Mouse (Mus musculus) adrenal gland, adult (tissue): ENCODE measurements around the gene Tab2.
"Not testable (repeated sequence)": the region's sequence is repeated elsewhere in the genome, so short reads cannot be mapped to it uniquely, and the experiment has no call there.

Source experiments
- DNase-seq, 2 experiments: peaks; one replicate each; pipeline ENCODE4 v3.0.0; 2022 to 2023; ENCODE audit warnings: low spot score in 1 of 2; ENCODE audit not compliant: inconsistent age in 2 of 2

Gene Tab2

GRCm38 (mm10) chr10:7900719-7901627 lies 55.1 kb downstream of the Tab2 start:
- peak in 1 of 2 experiments; percentile 15 for DNase-seq

DNA sequence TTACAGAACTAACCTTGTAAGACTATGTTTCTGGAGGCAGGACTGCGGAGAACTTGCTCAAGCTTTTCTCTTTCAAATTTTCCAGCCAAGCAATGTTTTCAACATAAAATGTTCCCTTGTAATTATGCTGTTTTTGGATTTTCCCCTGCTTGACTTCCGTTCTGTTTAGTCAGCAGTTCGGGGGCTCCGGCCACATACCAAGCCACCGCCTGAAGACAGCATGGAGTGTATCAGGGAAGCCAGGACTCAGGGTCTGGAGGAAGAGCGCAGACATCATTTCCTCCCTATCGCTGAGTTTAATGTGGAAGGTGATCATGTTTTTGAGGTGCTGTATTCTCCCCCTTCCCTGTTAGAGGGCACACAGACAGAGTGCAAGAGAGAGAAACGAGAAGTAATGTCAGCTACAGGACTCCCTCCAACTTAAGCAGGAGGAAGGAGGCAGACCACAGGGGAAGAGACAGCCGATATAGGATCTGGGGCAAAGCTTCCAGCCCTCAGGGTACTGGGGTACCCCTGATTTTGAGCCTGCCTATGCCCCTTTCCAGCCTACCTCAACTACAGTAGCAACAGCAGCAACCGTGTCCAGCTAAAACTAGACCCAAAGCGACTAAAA lies 67.7 kb downstream of the Tab2 start:
- peak in 1 of 2 experiments; percentile 16 for DNase-seq

GRCm38 (mm10) chr10:7883524-7883923 lies 72.5 kb downstream of the Tab2 start:
- DNase-seq = peak; percentile 69 to 91

GRCm38 (mm10) chr10:7881971-7882370 lies 74.1 kb downstream of the Tab2 start:
- DNase-seq = no peak

DNA sequence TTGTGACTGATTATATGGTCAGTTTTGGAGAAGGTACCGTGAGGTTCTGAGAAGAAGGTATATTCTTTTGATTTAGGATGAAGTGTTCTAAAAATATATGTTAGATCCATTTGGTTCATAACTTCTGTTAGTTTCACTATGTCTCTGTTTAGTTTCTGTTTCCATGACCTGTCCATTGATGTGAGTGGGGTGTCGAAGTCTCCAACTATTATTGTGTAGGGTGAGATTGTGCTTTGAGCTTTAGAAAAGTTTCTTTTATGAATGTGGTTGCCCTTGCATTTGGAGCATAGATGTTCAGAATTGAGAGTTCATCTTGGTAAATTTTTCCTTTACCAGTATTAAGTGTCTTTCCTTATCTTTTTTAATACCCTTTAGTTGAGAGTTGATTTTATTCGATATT lies 75.7 kb downstream of the Tab2 start:
- DNase-seq = not testable (repeated sequence)

GRCm38 (mm10) chr10:7874194-7874593 lies 81.8 kb downstream of the Tab2 start:
- DNase-seq = no peak

- DNase-seq = no peak
Observed at GRCm38 (mm10) chr10:7871381-7872020, 84.5 kb downstream of the Tab2 start.

GRCm38 (mm10) chr10:7870571-7871315 lies 85.3 kb downstream of the Tab2 start:
- DNase-seq = peak in 1 of 2 experiments; percentile 49

GRCm38 (mm10) chr10:7869746-7870145 lies 86.3 kb downstream of the Tab2 start:
- DNase-seq = no peak

DNA sequence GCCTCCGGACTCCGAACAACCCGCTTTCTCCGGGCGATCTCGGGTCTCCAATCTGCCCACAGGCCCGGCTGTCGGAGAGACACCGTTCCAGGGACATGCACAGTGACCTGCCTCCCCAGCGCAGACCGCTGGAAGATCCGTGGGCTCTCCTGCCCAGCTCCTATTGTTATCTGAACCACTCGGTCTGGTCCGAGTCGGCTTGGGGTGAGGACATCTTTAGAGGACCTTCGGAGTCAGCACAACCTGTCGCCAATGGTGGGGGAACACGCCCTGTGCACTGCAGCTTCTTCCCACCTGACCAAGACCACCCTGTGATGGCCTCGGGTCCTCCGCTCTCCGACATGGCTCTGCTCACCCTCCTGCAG lies 88.4 kb downstream of the Tab2 start:
- no peak for DNase-seq

DNA sequence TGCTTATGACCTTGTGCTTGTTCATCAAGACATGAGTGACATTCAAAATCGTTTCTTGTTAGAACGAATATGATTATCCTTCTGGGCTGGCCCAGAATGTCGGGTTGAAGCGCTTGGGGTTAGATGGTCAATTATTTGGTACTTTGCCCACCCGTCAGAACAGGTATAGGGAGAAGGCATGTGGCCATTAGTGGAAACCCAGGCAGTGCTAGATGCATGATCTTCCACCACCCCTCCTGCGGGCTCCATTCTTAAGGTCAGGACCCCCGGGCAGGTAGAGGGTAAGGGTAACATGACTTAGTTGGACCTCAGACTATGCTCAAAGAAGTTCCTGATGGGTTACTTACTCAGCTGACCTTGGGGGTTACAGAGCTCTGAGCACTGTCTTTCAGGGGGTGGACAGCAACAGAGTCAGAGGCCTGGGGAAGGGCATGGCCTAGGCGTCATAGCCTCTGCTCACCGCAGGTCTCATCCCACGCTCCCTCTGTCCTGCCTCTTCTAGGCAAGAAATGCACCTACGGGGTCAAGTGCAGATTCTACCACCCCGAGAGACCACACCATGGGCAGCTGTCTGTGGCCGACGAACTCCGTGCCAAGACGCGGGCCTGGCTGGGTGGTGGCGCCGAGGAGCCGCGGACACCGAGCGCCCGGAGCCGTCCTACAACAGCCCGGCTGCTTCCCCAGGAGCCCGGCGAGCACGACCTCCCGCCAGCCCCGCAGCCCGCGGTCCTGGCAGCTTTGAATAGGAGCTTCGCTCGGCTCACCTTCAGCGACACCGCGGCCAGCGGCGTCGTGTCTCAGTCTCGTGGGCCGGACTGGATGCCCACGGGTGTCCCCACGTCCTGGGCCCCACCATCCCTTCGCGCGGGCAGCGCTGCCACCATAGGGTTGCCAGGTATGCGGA lies 89.0 kb downstream of the Tab2 start:
- peak; percentile 29 to 68 for DNase-seq

DNA sequence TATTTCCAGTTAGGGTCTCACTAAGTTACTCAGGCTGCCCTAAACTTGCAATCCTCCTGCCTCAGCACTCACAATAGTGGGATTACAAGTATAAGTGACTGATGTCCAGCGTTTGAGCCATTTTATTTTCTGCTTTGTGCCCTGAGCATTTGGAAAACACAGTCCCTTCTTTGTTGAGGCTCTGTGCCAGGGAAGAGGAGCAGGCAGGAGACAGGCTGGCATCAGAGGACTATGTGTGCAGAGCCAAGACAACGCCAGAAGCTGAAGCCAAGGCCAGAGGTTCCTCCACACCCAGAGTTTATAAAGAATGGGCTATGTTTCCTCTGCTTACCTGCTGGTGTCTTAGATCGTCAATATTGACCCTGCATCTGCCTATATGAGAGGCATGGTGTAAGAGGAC lies 91.2 kb downstream of the Tab2 start:
- DNase-seq = no peak

- no peak for DNase-seq
Observed at GRCm38 (mm10) chr10:7864184-7864583, 91.8 kb downstream of the Tab2 start.

GRCm38 (mm10) chr10:7863411-7863810 lies 92.6 kb downstream of the Tab2 start:
- DNase-seq = no peak

DNA sequence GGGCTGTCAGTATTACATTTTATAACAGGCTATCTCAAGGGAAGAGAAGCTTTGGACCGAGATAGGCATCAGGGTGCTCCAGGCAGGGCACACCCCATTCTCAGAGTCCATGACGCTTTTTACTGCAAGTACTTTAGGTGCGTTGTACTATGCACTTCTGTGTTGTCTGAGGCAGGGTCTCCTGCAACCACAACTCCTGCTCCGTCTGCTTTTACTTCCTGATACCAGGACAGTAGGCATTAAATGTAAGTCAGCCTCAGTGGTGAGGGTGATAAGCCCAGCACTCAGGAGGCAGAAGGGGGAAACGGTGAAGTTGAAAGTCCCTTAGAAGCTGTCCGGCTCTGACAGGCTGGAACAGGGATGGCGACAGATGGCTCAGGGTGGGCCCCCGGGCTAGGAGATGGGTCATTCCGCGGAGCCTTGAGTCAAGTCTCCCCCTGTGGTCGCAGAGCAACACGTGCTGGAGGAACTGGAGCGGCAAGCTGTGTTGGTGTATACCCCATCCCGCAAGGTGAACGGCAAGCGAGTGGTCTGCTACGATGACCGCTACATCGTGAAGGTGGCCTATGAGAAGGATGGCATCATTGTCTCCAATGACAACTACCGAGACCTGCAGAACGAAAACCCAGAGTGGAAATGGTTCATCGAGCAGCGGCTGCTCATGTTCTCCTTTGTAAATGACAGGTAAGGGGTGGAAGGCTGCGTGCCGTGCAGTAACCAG lies 93.9 kb downstream of the Tab2 start:
- no peak for DNase-seq

- DNase-seq = no peak
Observed at GRCm38 (mm10) chr10:7861259-7861936, 94.6 kb downstream of the Tab2 start.

DNA sequence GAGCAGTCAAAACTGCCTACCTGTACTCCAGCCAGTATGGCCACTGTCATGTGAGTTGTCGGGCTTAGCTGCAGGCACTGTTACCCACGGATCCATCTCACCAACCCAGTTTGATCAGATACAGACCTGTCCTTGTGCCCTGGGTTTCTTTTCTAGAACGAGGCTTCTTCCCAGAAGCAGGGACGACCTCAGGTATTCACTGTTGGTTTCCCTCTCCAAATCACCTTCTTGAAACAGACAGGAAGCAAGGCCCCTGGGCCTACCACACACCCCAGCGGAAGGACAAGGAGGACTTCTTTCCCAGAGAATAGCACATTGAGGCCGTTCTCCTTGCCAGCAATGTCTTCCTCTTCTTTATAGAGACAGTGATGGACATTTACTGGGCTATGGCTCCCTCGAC lies 95.5 kb downstream of the Tab2 start:
- no peak for DNase-seq
